Mouse (Mus musculus): Measurements from ENCODE around the gene Mlycd. TPM values are rescaled to one million over a fixed set of nuclear protein-coding genes. Genes with fewer than 3 reads are reported as not detected.

Gene Mlycd
- polyA plus RNA-seq, 1 experiment from 2014 or later: 12.5 TPM

DNA sequence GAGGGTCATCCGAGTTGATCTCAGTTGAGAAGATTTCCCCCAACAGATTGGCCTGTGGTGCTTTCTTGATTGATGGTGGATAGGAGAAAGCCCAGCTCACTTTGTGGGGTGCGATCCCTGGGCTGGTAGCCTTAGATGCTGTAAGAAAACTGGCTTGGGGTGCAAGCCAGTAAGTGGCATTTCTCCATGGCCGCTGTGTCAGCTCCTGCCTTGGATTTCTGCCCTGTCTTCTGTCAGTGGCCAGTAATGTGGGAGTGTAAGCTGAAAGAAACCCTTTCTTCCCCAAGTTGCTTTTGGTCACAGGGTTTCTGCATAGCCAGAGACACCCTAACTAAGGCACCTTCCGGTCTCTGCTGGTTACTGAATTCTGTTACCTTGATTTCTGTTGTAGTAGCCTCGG, 61.4 kb downstream of the Mlycd start:
- H3K9ac ChIP-seq (ENCODE audit: low read length): no peak overlapping the region
- no peak overlapping the region for H3K4me2 ChIP-seq (ENCODE audit: low read depth, low read length)
- 75% methylated on average over 5 of the region's 5 CpGs for WGBS
- no peak overlapping the region for H3K4me3 ChIP-seq (replicated peaks; ENCODE audit: low read length)
- H3K27ac ChIP-seq (ENCODE audit: low read length): no peak overlapping the region
- ATAC-seq (ENCODE audit: insufficient read depth, low FRiP score): no peak
- H3K36me3 ChIP-seq (ENCODE audit: control insufficient read depth, insufficient read depth, low read length): no peaks in the 10 kb centered on the region
- H3K27me3 ChIP-seq (ENCODE audit: control insufficient read depth, insufficient read depth, low read length): no peaks in the 10 kb centered on the region
- H3K9me3 ChIP-seq (replicated peaks; ENCODE audit: control insufficient read depth, low read length): no peaks in the 10 kb centered on the region
- H3K4me1 ChIP-seq (ENCODE audit: control insufficient read depth, insufficient read depth, low read length): 0 out of 2 replicates have a peak, but pooled peaks cover 4% of the 10 kb centered on the region

DNA sequence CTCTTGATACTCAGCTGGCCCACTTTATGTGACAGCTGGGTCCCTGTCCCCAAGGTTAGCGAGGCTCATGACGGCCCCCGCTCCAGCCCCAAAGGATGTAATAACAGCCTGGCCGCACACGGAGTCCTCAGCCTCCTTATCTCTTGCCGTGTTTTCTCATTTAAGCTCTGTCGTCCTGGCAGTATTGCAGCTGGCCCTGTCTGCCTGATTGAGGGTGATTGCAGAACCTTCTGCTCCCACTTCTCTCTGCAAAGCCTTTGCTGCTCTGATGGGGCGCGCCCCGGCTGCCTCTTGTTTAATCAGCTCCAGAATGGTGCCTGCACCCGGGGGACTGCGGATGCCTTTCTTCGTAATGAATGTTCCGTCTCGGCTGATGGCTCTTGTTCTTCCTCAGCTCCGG, 65.0 kb downstream of the Mlycd start:
- Histone ChIP-seq H3K9ac (ENCODE audit: low read length) (no peak overlapping the region), H3K9me3 (replicated peaks; ENCODE audit: control insufficient read depth, low read length) (no peaks in the 10 kb centered on the region), H3K27ac (ENCODE audit: low read length) (no peak overlapping the region), H3K4me2 (ENCODE audit: low read depth, low read length) (no peak overlapping the region), H3K4me1 (ENCODE audit: control insufficient read depth, insufficient read depth, low read length) (0 out of 2 replicates have a peak, but pooled peaks cover 4% of the 10 kb centered on the region), H3K36me3 (ENCODE audit: control insufficient read depth, insufficient read depth, low read length) (no peaks in the 10 kb centered on the region), H3K4me3 (replicated peaks; ENCODE audit: low read length) (no peak overlapping the region), H3K27me3 (ENCODE audit: control insufficient read depth, insufficient read depth, low read length) (0 out of 2 replicates have a peak, but pooled peaks cover 2% of the 10 kb centered on the region)
- 28% methylated on average over 16 of the region's 16 CpGs for WGBS
- no peak for ATAC-seq (ENCODE audit: insufficient read depth, low FRiP score)

Other genes starting within 250 kb of the Mlycd start
- gene Hsbp1, start 50.4 kb upstream of the Mlycd start, polyA plus RNA-seq (2015; fragmentation: Nextera tagmentation; extraction: Ambion mirVana): 292 and 307 TPM in 2 replicates
- 10.2 and 11.0 TPM in 2 replicates for gene Osgin1, start 39.2 kb downstream of the Mlycd start, polyA plus RNA-seq (2015; fragmentation: Nextera tagmentation; extraction: Ambion mirVana)
- gene Necab2, start 51.8 kb downstream of the Mlycd start, polyA plus RNA-seq (2015; fragmentation: Nextera tagmentation; extraction: Ambion mirVana): 0.74 and 1.5 TPM in 2 replicates
- not detected in 2 replicates for gene Slc38a8, start 106.8 kb downstream of the Mlycd start, polyA plus RNA-seq (2015; fragmentation: Nextera tagmentation; extraction: Ambion mirVana)
- 108 and 115 TPM in 2 replicates for gene Mbtps1, start 163.9 kb downstream of the Mlycd start, polyA plus RNA-seq (2015; fragmentation: Nextera tagmentation; extraction: Ambion mirVana)
- gene Hsdl1, start 180.3 kb downstream of the Mlycd start, polyA plus RNA-seq (2015; fragmentation: Nextera tagmentation; extraction: Ambion mirVana): 31.0 and 39.2 TPM in 2 replicates
- 0.30 and 0.66 TPM in 2 replicates for gene Dnaaf1, start 180.4 kb downstream of the Mlycd start, polyA plus RNA-seq (2015; fragmentation: Nextera tagmentation; extraction: Ambion mirVana)
- gene Taf1c, start 210.3 kb downstream of the Mlycd start, polyA plus RNA-seq (2015; fragmentation: Nextera tagmentation; extraction: Ambion mirVana): 11.0 and 11.3 TPM in 2 replicates
- gene Adad2, start 217.9 kb downstream of the Mlycd start, polyA plus RNA-seq (2015; fragmentation: Nextera tagmentation; extraction: Ambion mirVana): 0.06 TPM in 1 of 2 replicates, not detected in the other
- gene Kcng4, start 240.8 kb downstream of the Mlycd start, polyA plus RNA-seq (2015; fragmentation: Nextera tagmentation; extraction: Ambion mirVana): 0.10 and 0.18 TPM in 2 replicates